Mouse (Mus musculus) myocyte (in vitro differentiated cells): ENCODE data around the gene Capn5. TPM values are rescaled to one million over a fixed set of nuclear protein-coding genes. Genes with fewer than 3 reads are reported as not detected.

Source experiments
- H3K27me3 ChIP-seq: one replicate; pipeline ENCODE4 v1.6.1; 2011; ENCODE audit not compliant: control insufficient read depth, insufficient read depth, insufficient read length
- H3K36me3 ChIP-seq: one replicate; pipeline ENCODE4 v1.6.1; 2011; ENCODE audit not compliant: control insufficient read depth, insufficient read depth
- H3K4me2 ChIP-seq: one replicate; pipeline ENCODE4 v1.6.1; 2011; ENCODE audit warnings: low read depth, control low read depth
- H3K4me3 ChIP-seq: one replicate; pipeline ENCODE4 v1.5.1; 2011; ENCODE audit warnings: mild to moderate bottlenecking, control low read depth, moderate library complexity
- H3K79me2 ChIP-seq: one replicate; pipeline ENCODE4 v1.6.1; 2011; ENCODE audit not compliant: control insufficient read depth, insufficient read depth
- H3ac ChIP-seq: one replicate; pipeline ENCODE4 v1.6.1; 2011; ENCODE audit not compliant: control insufficient read depth, insufficient read length
- CEBPB ChIP-seq: IDR thresholded peaks from 2 replicates; pipeline ENCODE4 v1.6.1; 2011; ENCODE audit warnings: mild to moderate bottlenecking, moderate library complexity; ENCODE audit not compliant: poor library complexity, insufficient read depth, severe bottlenecking
- E2F4 ChIP-seq: IDR thresholded peaks from one replicate; pipeline ENCODE4 v1.6.1; 2011; ENCODE audit warnings: mild to moderate bottlenecking, control low read depth, moderate library complexity; ENCODE audit not compliant: insufficient read depth
- MAX ChIP-seq: IDR thresholded peaks from one replicate; pipeline ENCODE4 v1.6.1; 2011; ENCODE audit warnings: low read depth, mild to moderate bottlenecking, control low read depth
- MYOD1 ChIP-seq, 3 experiments: IDR thresholded peaks; one replicate each; pipeline ENCODE4 v1.6.1; 2011; ENCODE audit warnings: control low read depth in 2 of 3, low read depth in 2 of 3, mild to moderate bottlenecking in 2 of 3, moderate library complexity in 1 of 3; ENCODE audit not compliant: insufficient read length in 2 of 3, control insufficient read depth in 1 of 3
- MYOG ChIP-seq, 3 experiments: IDR thresholded peaks; one replicate each; pipeline ENCODE4 v1.6.1; 2011; ENCODE audit warnings: control low read depth in 2 of 3, low read depth in 2 of 3, mild to moderate bottlenecking in 2 of 3; ENCODE audit not compliant: insufficient read length in 2 of 3, control insufficient read depth in 1 of 3, insufficient read depth in 1 of 3
- POLR2A ChIP-seq: IDR thresholded peaks from one replicate; pipeline ENCODE4 v1.6.1; 2011; ENCODE audit warnings: low read depth, mild to moderate bottlenecking, control low read depth, moderate library complexity; ENCODE audit not compliant: insufficient read length
- POLR2AphosphoS2 ChIP-seq: IDR thresholded peaks from one replicate; pipeline ENCODE4 v1.6.1; 2011; ENCODE audit warnings: low read depth, control low read depth; ENCODE audit not compliant: insufficient read length
- REST ChIP-seq: IDR thresholded peaks from one replicate; pipeline ENCODE4 v1.6.1; 2011; ENCODE audit warnings: mild to moderate bottlenecking, control low read depth, moderate library complexity; ENCODE audit not compliant: insufficient read depth, insufficient read length
- SRF ChIP-seq: IDR thresholded peaks from one replicate; pipeline ENCODE4 v1.6.1; 2011; ENCODE audit warnings: low read depth; ENCODE audit not compliant: control insufficient read depth, insufficient read length
- TCF12 ChIP-seq: IDR thresholded peaks from one replicate; pipeline ENCODE4 v1.6.1; 2011; ENCODE audit warnings: mild to moderate bottlenecking, control low read depth; ENCODE audit not compliant: poor library complexity, insufficient read depth, severe bottlenecking
- TCF3 ChIP-seq: IDR thresholded peaks from one replicate; pipeline ENCODE4 v1.6.1; 2011; ENCODE audit warnings: low read depth, control low read depth; ENCODE audit not compliant: insufficient read length
- USF1 ChIP-seq: IDR thresholded peaks from one replicate; pipeline ENCODE4 v1.6.1; 2011; ENCODE audit warnings: low read depth, mild to moderate bottlenecking, control low read depth, moderate library complexity
- polyA plus RNA-seq: library from polyadenylated mRNA; unstranded; fragments of >200 nt; fragmentation: generic; extraction: Trizol; gene quantifications from one replicate; pipeline ENCODE4 v1.2.1, GENCODE M21; 2012; ENCODE audit warnings: missing spikeins

Gene Capn5
- polyA plus RNA-seq, 1 experiment, result 6.2 TPM

DNA sequence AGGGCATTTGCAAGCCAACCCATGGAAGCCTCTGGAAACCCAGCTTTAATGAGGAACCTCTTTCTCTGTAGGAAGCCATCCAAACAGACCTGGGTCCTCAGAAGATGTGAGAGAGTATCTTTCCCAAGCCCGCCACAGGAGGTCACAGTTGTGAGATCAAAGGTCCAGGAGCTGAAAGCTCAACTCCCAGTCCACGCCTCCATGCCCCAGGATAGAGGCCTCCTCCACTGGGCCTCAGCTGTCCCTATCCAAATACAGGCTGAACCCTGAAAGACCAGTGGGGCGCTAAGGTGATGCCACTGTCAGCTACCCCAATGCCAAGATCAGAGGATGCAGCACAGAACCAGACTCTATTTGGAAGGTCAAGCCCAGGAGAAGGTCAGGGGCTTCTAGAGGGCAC lies 35.4 kb downstream of the Capn5 start:
- Histone ChIP-seq H3ac (no peak overlapping the region), H3K4me3 (no peak overlapping the region), H3K36me3 (no peaks in the 10 kb centered on the region), H3K79me2 (no peaks in the 10 kb centered on the region), H3K27me3 (peaks cover 14% of the 10 kb centered on the region), H3K4me2 (no peak overlapping the region)
- TF ChIP-seq POLR2A, result no peak
- TF ChIP-seq MYOD1 (IDR thresholded peaks at IDR 0.05; ENCODE audit: control insufficient read depth in 1 of 3, insufficient read length in 2 of 3, low read depth in 2 of 3), result no peak
- no peak for TF ChIP-seq SRF
- TF ChIP-seq TCF12, result no peak
- no peak for TF ChIP-seq MAX
- no peak for TF ChIP-seq TCF3
- TF ChIP-seq USF1, result no peak
- no peak for TF ChIP-seq POLR2AphosphoS2
- TF ChIP-seq E2F4, result no peak
- TF ChIP-seq MYOG (IDR thresholded peaks at IDR 0.05; ENCODE audit: control insufficient read depth in 1 of 3, insufficient read depth in 1 of 3, insufficient read length in 2 of 3, low read depth in 2 of 3), result no peak

DNA sequence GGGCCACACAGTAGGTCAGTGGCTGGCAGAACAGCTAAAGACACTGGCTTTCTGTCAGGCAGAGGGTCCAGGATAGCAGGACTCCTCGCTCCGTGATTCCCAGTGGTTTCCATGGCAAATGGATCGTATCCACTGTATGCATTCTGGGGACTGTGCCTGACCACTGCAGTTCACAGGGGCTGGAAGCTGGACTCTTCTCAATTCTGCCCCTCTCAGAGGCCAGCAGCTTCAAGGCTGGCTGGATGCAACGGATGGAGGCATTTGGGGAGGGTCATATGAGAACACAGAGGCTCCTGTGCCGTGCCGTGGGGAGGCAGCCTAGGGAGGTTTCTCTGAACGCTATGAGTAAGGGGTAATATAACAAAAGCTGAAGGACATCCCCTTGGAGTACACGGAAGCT lies 35.8 kb downstream of the Capn5 start:
- TF ChIP-seq POLR2A (no peak), E2F4 (no peak), MYOG (IDR thresholded peaks at IDR 0.05; ENCODE audit: control insufficient read depth in 1 of 3, insufficient read depth in 1 of 3, insufficient read length in 2 of 3, low read depth in 2 of 3) (no peak), MYOD1 (IDR thresholded peaks at IDR 0.05; ENCODE audit: control insufficient read depth in 1 of 3, insufficient read length in 2 of 3, low read depth in 2 of 3) (no peak), TCF12 (no peak), SRF (no peak), USF1 (no peak), REST (no peak), MAX (no peak), POLR2AphosphoS2 (no peak), CEBPB (no peak), TCF3 (no peak)
- Histone ChIP-seq H3K79me2 (no peaks in the 10 kb centered on the region), H3K27me3 (peaks cover 14% of the 10 kb centered on the region), H3K4me3 (no peak overlapping the region), H3K4me2 (no peak overlapping the region), H3K36me3 (no peaks in the 10 kb centered on the region), H3ac (no peak overlapping the region)

DNA sequence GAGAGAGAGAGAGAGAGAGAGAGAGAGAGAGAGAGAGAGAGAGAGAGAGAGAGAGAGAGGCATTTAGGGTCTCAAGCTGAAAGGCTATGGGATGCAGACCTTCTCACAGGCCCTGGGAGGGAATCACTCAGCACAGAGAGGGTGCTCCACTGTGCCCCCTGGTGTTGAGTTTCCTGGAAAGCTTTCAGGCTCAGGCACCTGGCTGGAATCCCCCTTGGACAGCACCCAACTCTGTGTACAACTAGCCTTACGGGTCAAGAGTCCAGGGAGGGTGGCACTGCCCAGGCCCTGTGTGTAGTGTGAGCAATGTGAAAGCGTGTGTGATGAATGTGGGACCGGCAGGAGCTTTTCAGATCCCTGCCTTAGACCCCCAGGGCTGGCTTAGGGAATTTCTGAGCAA lies 36.9 kb downstream of the Capn5 start:
- Histone ChIP-seq H3K79me2 (no peaks in the 10 kb centered on the region), H3K4me3 (no peak overlapping the region), H3ac (no peak overlapping the region), H3K36me3 (no peaks in the 10 kb centered on the region), H3K27me3 (peaks cover 16% of the 10 kb centered on the region), H3K4me2 (no peak overlapping the region)
- TF ChIP-seq MAX, result no peak
- TF ChIP-seq POLR2AphosphoS2, result no peak
- no peak for TF ChIP-seq REST
- TF ChIP-seq USF1, result no peak
- no peak for TF ChIP-seq MYOG (IDR thresholded peaks at IDR 0.05; ENCODE audit: control insufficient read depth in 1 of 3, insufficient read depth in 1 of 3, insufficient read length in 2 of 3, low read depth in 2 of 3)
- no peak for TF ChIP-seq MYOD1 (IDR thresholded peaks at IDR 0.05; ENCODE audit: control insufficient read depth in 1 of 3, insufficient read length in 2 of 3, low read depth in 2 of 3)
- no peak for TF ChIP-seq TCF3
- no peak for TF ChIP-seq E2F4
- no peak for TF ChIP-seq SRF
- TF ChIP-seq POLR2A, result no peak
- no peak for TF ChIP-seq TCF12
- no peak for TF ChIP-seq CEBPB

DNA sequence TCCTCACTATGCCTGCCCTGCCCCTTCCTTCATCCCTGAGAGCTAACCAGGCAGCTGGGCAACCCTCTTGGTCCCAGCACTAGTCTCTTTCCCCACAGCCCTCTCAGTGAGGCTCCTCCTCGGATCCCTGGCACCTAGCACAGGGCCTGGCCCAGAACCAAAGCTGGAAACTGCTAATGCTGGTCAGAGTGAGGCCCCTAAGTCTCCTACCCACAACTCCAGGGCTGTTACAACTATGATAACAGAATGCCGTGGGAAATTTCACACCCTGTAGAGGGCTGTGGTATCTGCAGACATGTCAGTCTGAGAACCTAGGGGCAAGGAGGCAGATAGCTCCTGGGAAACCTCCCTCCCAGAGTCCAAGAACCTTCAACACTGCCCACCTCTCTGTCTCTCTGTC lies 37.5 kb downstream of the Capn5 start:
- TF ChIP-seq REST (no peak), E2F4 (no peak), MYOD1 (IDR thresholded peaks at IDR 0.05; ENCODE audit: control insufficient read depth in 1 of 3, insufficient read length in 2 of 3, low read depth in 2 of 3) (no peak), TCF3 (no peak), USF1 (no peak), MAX (no peak), MYOG (IDR thresholded peaks at IDR 0.05; ENCODE audit: control insufficient read depth in 1 of 3, insufficient read depth in 1 of 3, insufficient read length in 2 of 3, low read depth in 2 of 3) (no peak), CEBPB (no peak), POLR2A (no peak), POLR2AphosphoS2 (no peak), TCF12 (no peak)
- no peaks in the 10 kb centered on the region for H3K36me3 ChIP-seq
- H3K4me2 ChIP-seq, result no peak overlapping the region
- no peak overlapping the region for H3K4me3 ChIP-seq
- no peaks in the 10 kb centered on the region for H3K79me2 ChIP-seq
- H3ac ChIP-seq, result no peak overlapping the region
- H3K27me3 ChIP-seq, result peaks cover 23% of the 10 kb centered on the region
